Mouse (Mus musculus) ES-E14 (cell line): ENCODE measurements around the gene Mrpl53. TPM values are rescaled to one million over a fixed set of nuclear protein-coding genes. Genes with fewer than 3 reads are reported as not detected.

Source experiments
- DNase-seq: peaks from one replicate; pipeline ENCODE4 v3.0.0-alpha.2; 2013; ENCODE audit warnings: low read depth, low spot score
- H3K27ac ChIP-seq: 2 replicates; pipeline ENCODE4 v1.5.1; 2012; ENCODE audit warnings: low read depth, mild to moderate bottlenecking, low read length, moderate library complexity, mixed read lengths; ENCODE audit not compliant: poor library complexity, insufficient read depth, severe bottlenecking
- H3K36me3 ChIP-seq: 2 replicates; pipeline ENCODE4 v1.6.1; 2012; ENCODE audit warnings: mild to moderate bottlenecking, low read length, moderate library complexity, mixed read lengths; ENCODE audit not compliant: control insufficient read depth, poor library complexity, insufficient read depth, severe bottlenecking
- H3K4me1 ChIP-seq, 2 experiments: fragments of 150-350 bp in 1 of 2; sonication (generic) in 1 of 2; 2 replicates each; pipeline ENCODE4 v1.6.1; 2012; ENCODE audit warnings: low read length in 2 of 2, mild to moderate bottlenecking in 1 of 2, mixed read lengths in 1 of 2; ENCODE audit not compliant: control insufficient read depth in 2 of 2, insufficient read depth in 2 of 2, poor library complexity in 1 of 2
- H3K4me3 ChIP-seq, 2 experiments: fragments of 150-350 bp in 1 of 2; sonication (generic) in 1 of 2; 2 replicates each; pipeline ENCODE4 v1.5.1; 2012; ENCODE audit warnings: low read length in 2 of 2, low read depth in 1 of 2, mild to moderate bottlenecking in 1 of 2, mixed read lengths in 1 of 2; ENCODE audit not compliant: insufficient read depth in 1 of 2, poor library complexity in 1 of 2, severe bottlenecking in 1 of 2
- H3K9ac ChIP-seq: 2 replicates; pipeline ENCODE4 v1.6.1; 2012; ENCODE audit warnings: low read depth, mild to moderate bottlenecking, low read length, mixed read lengths; ENCODE audit not compliant: poor library complexity, insufficient read depth, severe bottlenecking
- H3K9me3 ChIP-seq: fragments of 150-350 bp; sonication (generic); 2 replicates; pipeline ENCODE4 v1.6.1; 2012; ENCODE audit warnings: low read depth, mild to moderate bottlenecking, low read length; ENCODE audit not compliant: control insufficient read depth, insufficient read depth
- CHD2 ChIP-seq: IDR thresholded peaks from 2 replicates; pipeline ENCODE4 v1.6.1; 2014; ENCODE audit warnings: mild to moderate bottlenecking, low read depth, low read length, inconsistent platforms
- HCFC1 ChIP-seq: IDR thresholded peaks from 2 replicates; pipeline ENCODE4 v1.6.1; 2012; ENCODE audit warnings: low read length, inconsistent platforms, borderline replicate concordance; ENCODE audit not compliant: insufficient read depth
- MAFK ChIP-seq: IDR thresholded peaks from 2 replicates; pipeline ENCODE4 v1.6.1; 2014; ENCODE audit warnings: mild to moderate bottlenecking, low read depth, low read length, inconsistent platforms; ENCODE audit not compliant: insufficient read depth
- ZC3H11A ChIP-seq: IDR thresholded peaks from 2 replicates; pipeline ENCODE4 v1.6.1; 2012; ENCODE audit warnings: low read depth, mild to moderate bottlenecking, inconsistent platforms, low read length, borderline replicate concordance
- ZNF384 ChIP-seq: IDR thresholded peaks from 2 replicates; pipeline ENCODE4 v1.6.1; 2012; ENCODE audit warnings: low read depth, low read length, inconsistent platforms
- in situ Hi-C, 2 experiments: fragments of 600-800 bp; cut with MboI; formaldehyde crosslinking; loops; one replicate each; pipeline ENCODE4 v1.15.1; 2025; ENCODE audit warnings: low sequenced_read_pairs in 2 of 2, inconsistent platforms in 1 of 2; ENCODE audit not compliant: unreplicated experiment in 2 of 2
- total RNA-seq: library from RNA; depleted of rRNA; stranded (reverse); fragments of 300-350 nt; gene quantifications from 2 replicates; pipeline ENCODE4 v1.2.3, GENCODE M21; 2012

The Mrpl53 gene
- total RNA-seq, 1 experiment: 53.9 TPM

DNA sequence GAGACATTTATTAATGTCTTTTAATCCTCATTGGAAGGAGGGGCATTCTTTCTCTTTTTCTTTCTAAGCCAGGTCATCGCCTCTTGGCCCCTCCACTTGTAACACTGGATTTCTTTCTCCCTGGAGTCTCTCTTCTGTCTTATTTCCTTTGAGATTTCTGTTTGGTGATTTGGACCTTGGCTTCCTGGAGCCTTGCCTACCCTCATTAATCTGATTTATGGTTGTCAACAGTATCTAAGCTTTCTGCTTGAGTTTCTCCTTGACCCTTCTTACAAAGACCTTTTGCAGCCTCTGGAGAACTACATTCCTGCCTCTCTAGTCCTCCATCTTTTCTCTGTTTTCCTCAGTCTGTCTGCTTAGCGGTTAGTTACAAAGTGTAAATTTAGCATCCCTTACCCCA, 10.4 kb upstream of the Mrpl53 start:
- no peaks in the 10 kb centered on the region for H3K9me3 ChIP-seq
- TF ChIP-seq HCFC1: no peak
- H3K36me3 ChIP-seq: no peaks in the 10 kb centered on the region
- no peak overlapping the region for H3K9ac ChIP-seq
- no peak for DNase-seq
- no peak overlapping the region for H3K4me3 ChIP-seq
- no peak overlapping the region for H3K27ac ChIP-seq
- H3K4me1 ChIP-seq: no peaks in the 10 kb centered on the region
- in situ Hi-C loops: no loop called here

DNA sequence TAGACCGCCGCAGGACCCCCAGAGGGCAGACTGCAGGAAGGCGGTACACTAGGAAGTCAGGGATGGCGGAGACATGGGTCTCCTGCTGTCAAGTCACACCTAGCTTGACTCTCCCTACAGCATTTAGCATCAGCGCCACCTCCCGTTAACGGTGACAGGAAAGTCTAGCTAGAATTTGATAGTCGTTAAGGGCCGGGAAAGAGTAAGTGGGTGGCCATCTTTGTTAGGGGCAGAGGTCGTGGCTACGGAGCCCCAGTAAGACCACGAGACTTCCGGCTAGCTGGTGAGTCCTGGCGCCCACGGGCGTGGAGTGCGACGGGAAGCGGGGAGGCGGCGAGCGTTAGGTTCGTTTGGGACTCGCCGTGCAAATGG, 7.5 kb upstream of the Mrpl53 start, which contains the start of the genes Ccdc142 and Gm42688:
TSS of gene Ccdc142 (plus strand) at position 286 of the 372 bp plus-strand sequence.
TSS of gene Gm42688 (plus strand) at position 302 of the 372 bp plus-strand sequence.
- Histone ChIP-seq H3K9me3 (no peaks in the 10 kb centered on the region), H3K9ac (peak within 1 kb of the TSS; percentile 76), H3K4me1 (no peaks in the 10 kb centered on the region), H3K4me3 (peak within 1 kb of the TSS; percentile 79 to 83), H3K36me3 (no peaks in the 10 kb centered on the region), H3K27ac (no peak within 1 kb of the TSS)
- in situ Hi-C loops: no loop called here
- DNase-seq: peak; percentile 80
- peak; percentile 87 for TF ChIP-seq HCFC1
- TF ChIP-seq CHD2: 0 out of 2 replicates have a peak, but pooled peaks have one; percentile 47
- no peak for TF ChIP-seq MAFK
- TF ChIP-seq ZC3H11A: no peak
- no peak for TF ChIP-seq ZNF384

DNA sequence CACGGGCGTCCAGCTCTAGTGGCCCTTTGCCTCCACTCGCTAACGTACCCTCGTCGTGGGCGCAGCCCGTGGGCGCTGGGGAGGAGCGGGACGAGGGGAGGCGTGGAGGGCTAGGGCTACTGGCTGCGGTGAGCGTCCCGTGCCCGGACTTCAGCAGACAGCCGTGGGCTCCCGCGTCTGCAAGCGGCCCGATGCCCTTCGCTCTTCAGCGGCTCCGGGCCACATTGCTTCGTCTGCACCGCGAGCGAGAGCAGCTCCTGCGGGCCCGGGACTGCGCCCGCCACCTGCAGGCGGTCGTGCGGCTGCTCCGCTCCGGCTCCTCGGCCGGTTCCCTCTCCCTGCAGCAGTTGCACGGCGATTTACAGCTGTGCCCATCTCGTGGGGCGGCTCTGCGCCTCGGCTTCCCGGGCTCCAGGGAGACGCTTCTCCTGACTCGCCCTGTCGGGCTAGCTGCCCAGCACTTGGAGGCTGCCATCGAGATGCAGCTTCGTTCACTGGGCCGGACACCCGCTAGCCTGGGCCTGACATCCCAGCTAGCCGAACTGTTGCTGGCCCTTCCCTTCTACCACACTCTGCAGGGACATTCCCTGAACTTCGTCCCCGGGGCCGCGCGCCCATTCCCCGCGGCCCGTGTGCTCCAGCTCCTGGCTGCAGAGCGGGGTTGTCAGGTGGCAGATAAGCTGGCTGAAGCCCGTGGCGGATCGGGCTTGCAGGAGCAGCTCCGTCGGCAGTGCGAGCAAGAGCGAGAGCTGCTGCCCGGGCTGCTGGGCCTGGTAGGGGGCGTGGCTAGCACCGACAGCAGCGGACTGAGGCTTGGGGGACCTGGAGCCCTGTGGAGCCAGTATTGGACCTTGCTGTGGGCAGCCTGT, 6.9 kb upstream of the Mrpl53 start:
- no peak for DNase-seq
- Histone ChIP-seq H3K36me3 (no peaks in the 10 kb centered on the region), H3K9ac (peak overlapping the region; percentile 76), H3K4me3 (peak overlapping the region; percentile 79 to 83), H3K4me1 (no peaks in the 10 kb centered on the region), H3K27ac (no peak overlapping the region), H3K9me3 (no peaks in the 10 kb centered on the region)
- TF ChIP-seq ZC3H11A (no peak), MAFK (no peak), HCFC1 (no peak), ZNF384 (no peak), CHD2 (no peak)
- in situ Hi-C loops: no loop called here

DNA sequence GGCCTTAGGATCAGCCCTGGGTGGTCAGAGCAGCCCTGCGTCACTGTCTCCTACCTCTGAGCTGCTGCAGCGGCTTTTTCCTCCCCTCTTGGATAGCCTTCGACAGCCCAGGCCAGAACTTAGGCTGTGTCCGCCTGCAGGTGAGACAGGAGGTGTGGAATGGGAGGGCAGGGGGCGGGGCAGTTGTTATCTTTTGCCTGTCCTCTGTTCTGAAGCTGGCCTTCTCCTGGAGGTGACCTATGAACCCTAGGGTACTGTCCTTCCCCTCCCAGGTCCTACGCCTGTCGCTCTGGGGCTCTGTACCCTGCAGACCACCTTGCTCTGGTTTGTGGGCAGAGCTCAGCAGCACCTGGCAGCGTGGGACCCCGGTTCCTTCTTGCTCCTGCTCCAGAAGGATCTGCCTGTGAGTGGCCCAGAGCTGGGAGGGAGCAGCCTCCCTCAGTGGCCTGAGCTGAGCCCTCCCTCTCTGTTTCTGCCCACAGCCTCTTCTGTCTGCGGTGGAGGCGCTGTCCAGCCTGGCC, 5.7 kb upstream of the Mrpl53 start:
- in situ Hi-C loops: no loop called here
- Histone ChIP-seq H3K9me3 (no peaks in the 10 kb centered on the region), H3K4me3 (no peak overlapping the region), H3K36me3 (no peaks in the 10 kb centered on the region), H3K27ac (no peak overlapping the region), H3K4me1 (0 out of 4 replicates have a peak, but pooled peaks cover 0 to 3% of the 10 kb centered on the region in 2 experiments), H3K9ac (no peak overlapping the region)
- DNase-seq: no peak
- no peak for TF ChIP-seq ZNF384
- TF ChIP-seq HCFC1: no peak
- TF ChIP-seq ZC3H11A: no peak
- no peak for TF ChIP-seq MAFK
- no peak for TF ChIP-seq CHD2
